Mouse (Mus musculus) thymus, adult 2 months (tissue): ENCODE data around the gene Epha2. TPM values are rescaled to one million over a fixed set of nuclear protein-coding genes. Genes with fewer than 3 reads are reported as not detected.

Source experiments
- DNase-seq: peaks from one replicate; pipeline ENCODE4 v3.0.0; 2021
- H3K27ac ChIP-seq: fragments of 200-500 bp; 2 replicates; pipeline ENCODE4 v1.5.1; 2012; ENCODE audit warnings: low read length, control low read depth; ENCODE audit not compliant: control insufficient read depth, insufficient read depth
- H3K27me3 ChIP-seq: fragments of 200-500 bp; 2 replicates; pipeline ENCODE4 v1.6.1; 2012; ENCODE audit warnings: mild to moderate bottlenecking, low read length, moderate library complexity, mixed read lengths; ENCODE audit not compliant: control insufficient read depth, insufficient read depth
- H3K36me3 ChIP-seq: fragments of 200-500 bp; 2 replicates; pipeline ENCODE4 v1.6.1; 2012; ENCODE audit warnings: mild to moderate bottlenecking, low read length, moderate library complexity; ENCODE audit not compliant: control insufficient read depth, insufficient read depth
- H3K4me1 ChIP-seq: fragments of 200-500 bp; replicated peaks from 2 replicates; pipeline ENCODE4 v1.6.1; 2012; ENCODE audit warnings: low read length; ENCODE audit not compliant: control insufficient read depth, insufficient read depth
- H3K4me3 ChIP-seq: fragments of 200-500 bp; 2 replicates; pipeline ENCODE4 v1.5.1; 2012; ENCODE audit warnings: mild to moderate bottlenecking, low read length, control low read depth, moderate library complexity; ENCODE audit not compliant: control insufficient read depth, insufficient read depth
- CTCF ChIP-seq: fragments of 200-500 bp; IDR thresholded peaks from 2 replicates; pipeline ENCODE4 v1.5.1; 2012; ENCODE audit warnings: mild to moderate bottlenecking, control low read depth, low read length, moderate library complexity, borderline replicate concordance; ENCODE audit not compliant: control insufficient read depth, poor library complexity, insufficient read depth; ENCODE audit errors: extremely low read depth
- POLR2A ChIP-seq: fragments of 200-500 bp; IDR thresholded peaks from 2 replicates; pipeline ENCODE4 v1.6.1; 2012; ENCODE audit warnings: mild to moderate bottlenecking, low read length, control low read depth, moderate library complexity; ENCODE audit not compliant: control insufficient read depth, poor library complexity, insufficient read depth; ENCODE audit errors: extremely low read depth
- WGBS: fragments of 180-500 bp; shearing (Covaris S2); methylation state at CpG from one replicate; pipeline ENCODE4 v1.1.7; 2018; 5-methylcytosine and 5-hydroxymethylcytosine counted together
- polyA plus RNA-seq: library from polyadenylated mRNA; depleted of rRNA; stranded (reverse); fragments of >200 nt; gene quantifications from 2 replicates; pipeline ENCODE4 v1.2.3, GENCODE M21; 2012

The Epha2 gene
- polyA plus RNA-seq, 1 experiment, result 3.9 TPM

DNA sequence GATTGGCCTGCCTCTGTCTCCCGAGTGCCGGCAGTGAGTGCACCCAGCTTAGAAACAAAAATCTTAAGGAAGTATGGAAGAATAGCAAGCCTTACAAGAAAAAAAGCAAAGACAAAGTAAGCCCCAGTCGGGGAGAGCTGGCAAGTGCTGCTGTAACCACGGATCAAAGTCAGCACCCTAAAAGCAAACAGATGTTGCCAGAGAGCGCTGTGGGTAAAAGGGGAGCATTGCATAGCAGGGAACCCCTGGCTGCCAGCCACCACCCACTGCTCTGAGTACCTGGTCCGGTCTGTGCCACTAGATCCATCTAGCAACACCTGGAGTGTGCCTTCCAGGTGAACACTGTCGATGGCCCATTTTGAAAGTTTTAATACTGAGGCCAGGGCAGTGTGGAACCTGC is 31.2 kb downstream of the Epha2 start:
- Histone ChIP-seq H3K36me3 (no peaks in the 10 kb centered on the region), H3K4me3 (no peak overlapping the region), H3K4me1 (no peaks in the 10 kb centered on the region), H3K27me3 (no peaks in the 10 kb centered on the region), H3K27ac (no peak overlapping the region)
- DNase-seq, result no peak
- WGBS, result 64% methylated on average over 7 of the region's 7 CpGs
- TF ChIP-seq CTCF, result no peak
- TF ChIP-seq POLR2A, result no peak

DNA sequence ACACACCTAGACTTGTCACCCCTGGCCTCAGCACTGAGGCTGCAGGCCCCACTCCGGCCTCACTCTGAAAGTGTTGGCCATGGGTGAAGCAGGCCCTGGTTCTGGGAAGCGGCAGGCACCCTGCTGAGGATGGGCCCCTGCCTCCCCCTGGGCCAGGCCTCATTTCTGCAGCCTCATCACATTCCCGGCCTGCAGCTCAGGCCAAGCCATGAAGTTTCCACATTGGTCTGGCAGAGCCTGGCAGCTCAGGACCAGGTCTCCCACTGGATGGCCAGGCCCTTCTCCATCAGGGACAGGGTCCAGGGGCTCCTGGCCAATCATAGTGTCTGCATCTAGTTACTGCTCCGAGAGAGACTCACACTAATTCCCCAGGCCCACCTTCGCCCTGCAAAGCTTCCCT is 33.7 kb downstream of the Epha2 start:
- H3K4me3 ChIP-seq, result no peak overlapping the region
- no peaks in the 10 kb centered on the region for H3K4me1 ChIP-seq
- no peaks in the 10 kb centered on the region for H3K27me3 ChIP-seq
- H3K27ac ChIP-seq, result no peak overlapping the region
- DNase-seq, result no peak
- no peaks in the 10 kb centered on the region for H3K36me3 ChIP-seq
- 96% methylated on average over 5 of the region's 5 CpGs for WGBS
- TF ChIP-seq POLR2A (no peak), CTCF (no peak)

GRCm38 (mm10) chr4:141335263-141335796 is 34.3 kb downstream of the Epha2 start:
- TF ChIP-seq POLR2A (no peak), CTCF (no peak)
- Histone ChIP-seq H3K27ac (no peak overlapping the region), H3K36me3 (no peaks in the 10 kb centered on the region), H3K4me1 (no peaks in the 10 kb centered on the region), H3K27me3 (no peaks in the 10 kb centered on the region), H3K4me3 (no peak overlapping the region)
- no peak for DNase-seq
- WGBS, result 67% methylated on average over 3 of the region's 3 CpGs

DNA sequence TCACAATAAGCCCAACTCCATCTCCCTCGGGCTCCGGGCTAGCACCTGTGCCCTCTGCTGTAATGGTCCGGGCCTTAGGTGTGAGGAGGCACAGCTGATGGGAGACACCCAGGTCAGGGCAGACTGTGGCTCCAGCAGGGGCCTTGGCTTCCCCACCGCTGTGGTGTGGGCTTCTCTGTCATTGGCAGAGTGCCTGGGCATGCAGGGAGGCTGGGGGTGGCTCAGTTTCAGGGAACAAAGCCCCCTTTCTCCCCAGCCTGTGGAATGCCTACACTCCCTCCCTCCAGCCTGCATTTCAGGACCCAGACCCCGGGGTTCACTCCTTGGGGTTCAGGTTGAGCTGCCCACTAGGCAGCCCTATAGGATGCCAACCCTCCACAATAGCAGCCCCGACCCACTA is 35.2 kb downstream of the Epha2 start:
- Histone ChIP-seq H3K4me1 (no peaks in the 10 kb centered on the region), H3K27ac (no peak overlapping the region), H3K27me3 (no peaks in the 10 kb centered on the region)

DNA sequence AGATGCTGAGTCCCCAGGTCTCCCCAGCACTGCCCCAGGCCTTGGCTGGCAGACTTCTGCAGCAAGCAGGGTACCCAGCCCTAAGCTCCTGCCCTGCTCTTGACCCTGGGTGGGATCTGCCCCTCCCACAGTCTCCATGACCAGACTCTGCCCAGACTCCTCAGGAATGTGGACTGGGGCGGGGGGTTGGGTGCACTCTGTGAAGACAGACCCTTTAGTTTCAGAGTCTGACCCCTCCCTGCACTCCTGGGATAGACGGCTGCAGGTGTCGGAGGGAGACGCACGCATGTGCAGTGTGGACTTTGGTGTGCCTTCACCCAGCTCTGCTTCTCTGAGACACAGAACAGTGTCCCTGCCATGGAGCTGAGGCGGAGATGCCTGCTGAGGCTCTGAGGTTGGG is 36.9 kb downstream of the Epha2 start:
- Histone ChIP-seq H3K27me3 (no peaks in the 10 kb centered on the region), H3K4me3 (no peak overlapping the region), H3K4me1 (no peaks in the 10 kb centered on the region), H3K27ac (no peak overlapping the region), H3K36me3 (no peaks in the 10 kb centered on the region)
- no peak for DNase-seq
- TF ChIP-seq CTCF (no peak), POLR2A (no peak)
- 89% methylated on average over 6 of the region's 6 CpGs for WGBS

More for the DNA sequence above, 35.2 kb downstream of the Epha2 start:
- H3K36me3 ChIP-seq, result no peaks in the 10 kb centered on the region
- DNase-seq, result no peak
- TF ChIP-seq POLR2A (no peak), CTCF (no peak)
- H3K4me3 ChIP-seq, result no peak overlapping the region
- WGBS, result 88% methylated on average over 6 of the region's 6 CpGs

DNA sequence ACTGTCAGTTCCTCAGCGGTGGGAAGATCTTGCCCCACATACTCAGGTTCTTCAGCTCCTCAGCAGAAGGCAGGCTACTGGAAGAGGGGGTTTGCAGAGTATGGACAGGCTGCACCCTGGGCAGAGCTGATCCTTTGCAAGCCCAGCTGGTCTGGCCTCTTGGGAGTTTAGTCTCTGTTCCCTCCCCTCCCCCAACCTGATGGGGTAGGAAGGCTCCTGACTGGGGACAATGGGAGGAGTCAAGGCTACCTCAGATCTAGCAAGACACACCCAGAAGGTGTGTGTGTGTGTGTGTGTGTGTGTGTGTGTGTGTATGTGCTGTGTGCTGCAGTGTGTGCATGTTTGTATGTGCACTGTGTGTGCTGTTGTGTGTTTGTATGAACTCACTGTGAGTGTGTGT is 37.8 kb downstream of the Epha2 start:
- no peaks in the 10 kb centered on the region for H3K36me3 ChIP-seq
- no peak overlapping the region for H3K4me3 ChIP-seq
- no peak overlapping the region for H3K27ac ChIP-seq
- 68% methylated on average over 1 of the region's 1 CpGs for WGBS
- TF ChIP-seq POLR2A, result no peak
- no peak for TF ChIP-seq CTCF
- H3K27me3 ChIP-seq, result no peaks in the 10 kb centered on the region
- H3K4me1 ChIP-seq, result no peaks in the 10 kb centered on the region
- no peak for DNase-seq

DNA sequence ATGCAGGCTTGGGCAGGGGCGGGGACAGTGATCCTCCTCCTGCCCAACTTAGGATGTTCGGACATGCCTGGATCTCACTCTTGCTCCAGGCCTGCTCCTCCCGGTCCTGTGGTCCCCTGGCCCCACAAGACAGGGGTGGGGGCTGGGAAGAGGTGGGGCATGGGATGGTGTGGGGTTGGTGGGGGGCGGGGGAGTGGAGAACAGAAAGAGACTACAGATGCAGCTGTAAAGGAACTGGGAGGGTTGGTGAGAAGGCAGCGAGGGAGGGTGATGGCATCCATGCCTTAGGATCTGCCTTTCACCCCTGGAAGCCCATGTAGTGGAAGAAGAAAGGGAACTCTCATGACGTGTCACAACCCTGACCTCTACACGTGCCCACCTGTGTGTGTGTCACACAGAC is 40.4 kb downstream of the Epha2 start:
- 72% methylated on average over 7 of the region's 7 CpGs for WGBS
- H3K27me3 ChIP-seq, result no peaks in the 10 kb centered on the region

More for the DNA sequence above, 40.4 kb downstream of the Epha2 start:
- no peak for TF ChIP-seq POLR2A
- no peak for TF ChIP-seq CTCF
- no peaks in the 10 kb centered on the region for H3K4me1 ChIP-seq
- no peak overlapping the region for H3K27ac ChIP-seq
- H3K36me3 ChIP-seq, result no peaks in the 10 kb centered on the region
- H3K4me3 ChIP-seq, result no peak overlapping the region
- DNase-seq, result no peak
